Mouse (Mus musculus) olfactory bulb, adult 2 months (tissue): Measurements from ENCODE around the gene Cadm1.

Source experiments
- CTCF ChIP-seq: fragments of 200-500 bp; IDR thresholded peaks from 2 replicates; pipeline ENCODE4 v1.5.1; 2012; ENCODE audit warnings: low read depth, mild to moderate bottlenecking, low read length, moderate library complexity; ENCODE audit not compliant: insufficient read depth
- POLR2A ChIP-seq: fragments of 200-500 bp; IDR thresholded peaks from 2 replicates; pipeline ENCODE4 v1.6.1; 2012; ENCODE audit warnings: mild to moderate bottlenecking, low read depth, low read length, moderate library complexity; ENCODE audit not compliant: insufficient read depth

DNA sequence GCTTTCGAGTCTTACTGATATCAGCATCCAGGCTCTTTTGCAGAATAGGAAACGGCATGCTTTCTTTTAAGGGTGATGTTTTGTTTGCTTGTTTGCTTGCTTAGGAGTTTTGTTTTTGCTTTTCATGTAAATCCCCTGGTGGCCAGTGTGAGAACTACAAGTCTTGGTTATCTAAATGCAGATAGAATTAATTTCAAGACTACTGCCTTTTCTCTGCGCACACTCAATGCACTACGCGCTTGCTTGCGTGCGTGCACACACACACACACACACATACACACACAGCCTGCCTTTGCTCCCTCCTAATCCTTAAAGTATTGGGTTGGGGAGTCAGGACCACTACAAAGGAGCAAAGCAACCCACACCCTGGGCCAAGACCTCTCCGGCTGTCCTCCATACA, 326.3 kb downstream of the Cadm1 start:
- TF ChIP-seq POLR2A (no peak), CTCF (no peak)
